Mouse (Mus musculus) liver, embryonic 15.5 days (tissue): Measurements from ENCODE around the gene Zfp831. TPM values are rescaled to one million over a fixed set of nuclear protein-coding genes. Genes with fewer than 3 reads are reported as not detected.

Experiments used
- ATAC-seq: fragments of 200-750 bp; cut with Nextera tagmentation; 2 replicates; pipeline ENCODE4 v1.8.0; 2017; ENCODE audit warnings: moderate number of reproducible peaks, mild to moderate bottlenecking, moderate library complexity; ENCODE audit not compliant: insufficient read depth
- H3K27ac ChIP-seq: fragments of 300-500 bp; sonication (generic); replicated peaks from 2 replicates; pipeline ENCODE4 v1.5.1; 2015; ENCODE audit warnings: mild to moderate bottlenecking, inconsistent platforms
- H3K27me3 ChIP-seq: fragments of 300-500 bp; sonication (generic); 2 replicates; pipeline ENCODE4 v1.6.1; 2015; ENCODE audit warnings: mild to moderate bottlenecking, inconsistent platforms
- H3K36me3 ChIP-seq: fragments of 300-500 bp; sonication (generic); replicated peaks from 2 replicates; pipeline ENCODE4 v1.6.1; 2015; ENCODE audit warnings: moderate library complexity, mild to moderate bottlenecking, inconsistent platforms
- H3K4me1 ChIP-seq: fragments of 300-500 bp; sonication (generic); replicated peaks from 2 replicates; pipeline ENCODE4 v1.6.1; 2015; ENCODE audit warnings: inconsistent platforms
- H3K4me2 ChIP-seq: fragments of 300-500 bp; sonication (generic); 2 replicates; pipeline ENCODE4 v1.6.1; 2015; ENCODE audit warnings: moderate library complexity, mild to moderate bottlenecking, inconsistent platforms
- H3K4me3 ChIP-seq: fragments of 300-500 bp; sonication (generic); replicated peaks from 2 replicates; pipeline ENCODE4 v1.5.1; 2015; ENCODE audit warnings: mild to moderate bottlenecking, inconsistent platforms
- H3K9ac ChIP-seq: fragments of 300-500 bp; sonication (generic); 2 replicates; pipeline ENCODE4 v1.6.1; 2015; ENCODE audit warnings: moderate library complexity, mild to moderate bottlenecking, inconsistent platforms
- H3K9me3 ChIP-seq: fragments of 300-500 bp; sonication (generic); replicated peaks from 2 replicates; pipeline ENCODE4 v1.6.1; 2016; ENCODE audit warnings: inconsistent platforms
- WGBS: fragments of 180-500 bp; shearing (Covaris S2); methylation state at CpG from one replicate; pipeline ENCODE4 v1.1.7; 2015; ENCODE audit warnings: mixed read lengths; ENCODE audit not compliant: insufficient replicate concordance; 5-methylcytosine and 5-hydroxymethylcytosine counted together
- polyA plus RNA-seq: library from polyadenylated mRNA; unstranded; fragments of >200 nt; fragmentation: Nextera tagmentation; extraction: Ambion mirVana; gene quantifications from 2 replicates; pipeline ENCODE4 v1.2.1, GENCODE M21; 2015

The Zfp831 gene
- polyA plus RNA-seq, result 0.01 and 0.02 TPM in 2 replicates

DNA sequence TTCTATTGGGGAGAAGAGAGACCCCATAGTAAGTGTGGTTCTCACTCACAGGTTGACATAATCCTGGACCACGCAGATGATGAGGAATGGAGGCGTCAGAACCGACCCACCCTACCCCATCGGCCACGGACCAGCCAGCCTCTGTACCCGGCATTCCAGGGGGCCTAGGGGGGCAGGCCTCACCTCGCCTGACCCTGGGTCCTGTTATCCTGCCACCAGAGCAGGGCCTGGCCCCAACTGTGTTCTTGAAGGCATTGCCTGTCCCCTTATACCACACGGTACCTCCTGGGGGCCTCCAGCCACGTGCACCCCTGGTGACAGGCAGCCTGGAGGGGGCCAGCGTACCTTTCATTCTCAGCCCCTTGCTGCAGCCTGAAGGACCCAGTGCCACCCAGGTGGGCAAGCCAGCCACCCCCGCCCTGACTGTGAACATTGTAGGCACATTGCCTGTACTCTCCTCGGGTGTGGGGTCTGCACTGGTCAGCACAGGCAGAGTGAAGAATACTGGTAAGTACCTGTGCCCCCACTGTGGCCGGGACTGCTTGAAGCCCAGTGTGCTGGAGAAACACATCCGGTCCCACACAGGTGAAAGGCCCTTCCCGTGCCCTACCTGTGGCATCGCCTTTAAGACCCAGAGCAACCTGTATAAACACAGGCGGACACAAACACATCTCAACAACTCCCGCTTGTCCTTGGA is at the start of gene Zfp831:
Gene Zfp831, plus strand, starts transcription at position 87 of the 697 bp plus-strand sequence.
- no peak within 1 kb of the TSS for H3K4me2 ChIP-seq
- H3K9me3 ChIP-seq, result no peaks in the 10 kb centered on the region
- H3K4me1 ChIP-seq, result no peaks in the 10 kb centered on the region
- 65% methylated on average over 18 of the region's 18 CpGs for WGBS
- no peak within 1 kb of the TSS for H3K9ac ChIP-seq
- no peaks in the 10 kb centered on the region for H3K36me3 ChIP-seq
- no peak for ATAC-seq
- H3K4me3 ChIP-seq, result no peak within 1 kb of the TSS
- no peak within 1 kb of the TSS for H3K27ac ChIP-seq
- no peaks in the 10 kb centered on the region for H3K27me3 ChIP-seq

- H3K4me2 ChIP-seq, result no peak overlapping the region
- ATAC-seq, result no peak
- H3K27me3 ChIP-seq, result no peaks in the 10 kb centered on the region
- no peaks in the 10 kb centered on the region; the same call in 1 of the 2 replicates for H3K4me1 ChIP-seq
- no peaks in the 10 kb centered on the region for H3K36me3 ChIP-seq
- no peak overlapping the region for H3K4me3 ChIP-seq
- H3K27ac ChIP-seq, result no peak overlapping the region
- no peaks in the 10 kb centered on the region for H3K9me3 ChIP-seq
- WGBS, result 66% methylated on average over 9 of the region's 9 CpGs
- no peak overlapping the region for H3K9ac ChIP-seq
Observed at GRCm38 (mm10) chr2:174594965-174595364, 48.4 kb upstream of the Zfp831 start.

- no peak overlapping the region for H3K27ac ChIP-seq
- no peaks in the 10 kb centered on the region for H3K27me3 ChIP-seq
- no peaks in the 10 kb centered on the region for H3K36me3 ChIP-seq
- no peak overlapping the region for H3K4me3 ChIP-seq
- no peaks in the 10 kb centered on the region; the same call in 1 of the 2 replicates for H3K4me1 ChIP-seq
- no peak overlapping the region for H3K4me2 ChIP-seq
- ATAC-seq, result no peak
- WGBS, result 54% methylated on average over 2 of the region's 2 CpGs
- no peaks in the 10 kb centered on the region for H3K9me3 ChIP-seq
- H3K9ac ChIP-seq, result no peak overlapping the region
Observed at GRCm38 (mm10) chr2:174595611-174596010, 47.7 kb upstream of the Zfp831 start.

GRCm38 (mm10) chr2:174596457-174596856 is 46.9 kb upstream of the Zfp831 start:
- no peaks in the 10 kb centered on the region for H3K36me3 ChIP-seq
- no peaks in the 10 kb centered on the region for H3K27me3 ChIP-seq
- no peaks in the 10 kb centered on the region; the same call in 1 of the 2 replicates for H3K4me1 ChIP-seq
- H3K4me3 ChIP-seq, result no peak overlapping the region
- ATAC-seq, result no peak
- no peaks in the 10 kb centered on the region for H3K9me3 ChIP-seq
- H3K9ac ChIP-seq, result no peak overlapping the region
- WGBS, result 81% methylated on average over 15 of the region's 15 CpGs
- no peak overlapping the region for H3K4me2 ChIP-seq
- H3K27ac ChIP-seq, result no peak overlapping the region

DNA sequence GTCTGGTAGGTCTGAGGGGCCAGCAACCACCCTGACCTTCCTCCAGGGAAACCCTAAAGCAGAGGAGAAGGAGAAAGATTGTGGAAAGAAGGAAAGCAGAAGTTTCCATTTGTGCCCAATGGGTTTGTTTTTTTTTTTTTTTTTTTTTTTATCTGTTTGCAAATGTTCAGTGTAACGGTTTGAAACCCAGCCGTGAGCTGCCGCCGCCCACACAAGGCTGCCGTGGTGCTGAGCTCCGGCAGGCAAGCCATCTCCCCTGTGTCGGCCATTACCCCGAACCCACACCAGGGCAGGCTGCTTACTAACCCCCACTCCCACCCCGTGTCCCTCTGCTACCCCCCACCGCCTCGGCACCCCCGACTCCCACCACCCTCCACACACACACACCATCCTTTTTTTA is 44.9 kb upstream of the Zfp831 start:
- no peak overlapping the region for H3K9ac ChIP-seq
- H3K9me3 ChIP-seq, result no peaks in the 10 kb centered on the region
- H3K4me3 ChIP-seq, result no peak overlapping the region
- no peak overlapping the region for H3K4me2 ChIP-seq
- no peak for ATAC-seq
- H3K27me3 ChIP-seq, result no peaks in the 10 kb centered on the region
- H3K36me3 ChIP-seq, result no peaks in the 10 kb centered on the region
- no peak overlapping the region for H3K27ac ChIP-seq
- WGBS, result 36% methylated on average over 12 of the region's 12 CpGs
- H3K4me1 ChIP-seq, result peaks cover 8% of the 10 kb centered on the region

GRCm38 (mm10) chr2:174599071-174599635 is 44.2 kb upstream of the Zfp831 start:
- Histone ChIP-seq H3K4me2 (no peak overlapping the region), H3K27me3 (no peaks in the 10 kb centered on the region), H3K9me3 (no peaks in the 10 kb centered on the region), H3K27ac (no peak overlapping the region), H3K4me1 (peaks cover 8% of the 10 kb centered on the region), H3K4me3 (no peak overlapping the region), H3K9ac (no peak overlapping the region), H3K36me3 (no peaks in the 10 kb centered on the region)
- ATAC-seq, result no peak
- WGBS, result 66% methylated on average over 9 of the region's 9 CpGs

DNA sequence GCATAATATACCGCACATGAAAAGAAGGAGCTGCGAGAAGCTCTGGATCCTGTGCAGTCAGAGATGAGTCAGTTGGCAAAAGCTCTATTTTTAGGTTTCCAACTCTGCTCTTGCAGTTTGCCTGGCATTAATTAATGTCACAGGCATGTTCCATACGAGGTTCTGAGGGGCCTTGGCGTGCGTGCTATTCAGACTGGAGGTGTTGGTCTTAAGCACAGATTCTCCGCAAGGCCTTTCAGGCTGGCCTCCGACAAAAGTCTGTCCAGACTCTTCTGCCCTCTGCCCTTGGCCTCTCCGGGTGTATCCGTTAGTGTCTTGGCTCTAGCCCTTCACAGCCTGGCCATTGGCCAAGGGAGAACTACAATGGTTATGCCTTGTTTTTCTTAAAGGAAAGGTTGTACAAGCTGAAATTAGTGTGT is 43.5 kb upstream of the Zfp831 start:
- Histone ChIP-seq H3K9me3 (no peaks in the 10 kb centered on the region), H3K4me3 (no peak overlapping the region), H3K4me2 (no peak overlapping the region), H3K4me1 (peaks cover 8% of the 10 kb centered on the region), H3K36me3 (no peaks in the 10 kb centered on the region), H3K27ac (no peak overlapping the region), H3K27me3 (no peaks in the 10 kb centered on the region), H3K9ac (no peak overlapping the region)
- no peak; the same call in 1 of the 2 replicates for ATAC-seq
- WGBS, result 75% methylated on average over 9 of the region's 9 CpGs

DNA sequence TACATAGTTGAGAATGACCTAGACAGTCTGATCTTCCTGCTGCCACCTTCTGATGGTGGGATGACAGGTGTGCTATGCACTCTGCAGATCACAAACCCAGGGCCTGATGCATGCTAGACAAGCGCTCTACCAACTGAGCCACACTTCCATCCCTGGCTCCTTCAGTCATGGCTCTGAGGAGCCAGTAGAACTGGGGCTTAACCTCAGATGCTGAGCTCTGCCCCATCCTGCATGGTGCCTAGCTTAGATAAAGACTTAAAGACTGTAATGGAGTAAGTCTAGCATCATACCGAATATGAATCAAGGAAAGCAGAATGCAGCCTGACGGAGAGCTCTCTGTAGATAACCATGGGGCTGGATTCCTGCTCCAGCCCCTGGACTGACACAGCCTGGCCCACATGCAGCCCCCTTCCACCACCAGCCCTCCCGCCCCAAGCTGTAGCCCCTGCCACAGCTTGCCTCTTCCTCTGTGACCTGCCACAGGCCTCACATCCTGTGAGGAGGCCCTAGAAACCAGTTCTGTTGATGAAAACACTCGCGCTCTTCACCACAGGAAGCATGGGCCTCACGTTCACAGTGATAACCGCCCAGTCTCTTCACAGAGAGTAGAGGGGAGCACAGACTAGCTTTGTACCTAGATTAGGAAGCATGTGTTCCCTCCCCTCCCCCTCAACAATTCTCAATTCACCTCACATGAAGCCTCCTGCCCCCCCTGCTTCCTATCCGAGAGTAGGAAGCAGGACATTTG is 41.2 kb upstream of the Zfp831 start:
- H3K4me1 ChIP-seq, result peaks cover 8% of the 10 kb centered on the region
- no peaks in the 10 kb centered on the region for H3K36me3 ChIP-seq
- H3K4me3 ChIP-seq, result no peak overlapping the region
- H3K27me3 ChIP-seq, result no peaks in the 10 kb centered on the region
- ATAC-seq, result peak; percentile 76
- H3K9ac ChIP-seq, result no peak overlapping the region
- no peaks in the 10 kb centered on the region for H3K9me3 ChIP-seq
- no peak overlapping the region for H3K4me2 ChIP-seq
- H3K27ac ChIP-seq, result 0 out of 2 replicates have a peak overlapping the region, but pooled peaks have one; percentile 19
- WGBS, result 15% methylated on average over 9 of the region's 9 CpGs

DNA sequence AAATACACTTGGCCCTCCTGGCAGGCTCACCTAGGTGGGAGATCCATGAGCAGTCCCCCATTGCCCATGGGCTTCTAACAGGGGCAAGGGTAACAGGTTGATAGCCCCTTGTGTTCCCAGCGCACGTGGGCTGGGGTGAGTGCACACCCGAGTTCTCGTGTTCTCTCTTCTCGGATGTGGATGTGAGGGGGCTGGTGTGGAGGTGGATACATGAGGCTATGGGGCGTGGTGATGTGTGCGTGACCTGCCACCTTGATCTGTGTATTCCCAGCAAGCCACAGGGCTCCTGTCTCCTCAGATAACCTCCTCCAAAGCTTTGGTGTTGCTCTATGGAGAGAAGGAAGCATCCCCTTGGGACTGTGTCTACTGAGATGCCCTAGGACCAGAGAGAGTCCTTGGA is 40.0 kb upstream of the Zfp831 start:
- Histone ChIP-seq H3K4me1 (peaks cover 8% of the 10 kb centered on the region), H3K9ac (no peak overlapping the region), H3K27ac (no peak overlapping the region), H3K9me3 (no peaks in the 10 kb centered on the region), H3K4me3 (no peak overlapping the region), H3K36me3 (no peaks in the 10 kb centered on the region), H3K4me2 (no peak overlapping the region), H3K27me3 (no peaks in the 10 kb centered on the region)
- 66% methylated on average over 7 of the region's 7 CpGs for WGBS
- no peak for ATAC-seq

DNA sequence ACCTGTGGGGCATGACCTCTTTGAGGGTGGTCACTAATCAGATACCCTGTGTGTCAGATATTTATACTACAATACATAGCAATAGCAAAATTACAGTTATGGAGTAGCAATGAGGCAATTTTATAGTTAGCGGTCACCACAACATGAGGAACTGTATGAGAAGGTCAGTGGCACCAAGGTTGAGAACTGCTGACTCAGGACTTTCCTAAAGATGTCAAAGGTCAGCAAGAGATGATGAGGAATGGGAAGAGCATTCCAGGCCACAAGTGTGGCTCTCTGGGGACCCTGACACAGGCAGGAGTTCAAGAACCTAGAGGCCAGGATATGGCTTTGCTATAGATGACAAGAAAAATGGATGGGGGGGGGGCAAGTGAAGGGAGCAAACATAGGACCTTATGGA is 38.3 kb upstream of the Zfp831 start:
- WGBS, result 75% methylated on average over 1 of the region's 1 CpGs

DNA sequence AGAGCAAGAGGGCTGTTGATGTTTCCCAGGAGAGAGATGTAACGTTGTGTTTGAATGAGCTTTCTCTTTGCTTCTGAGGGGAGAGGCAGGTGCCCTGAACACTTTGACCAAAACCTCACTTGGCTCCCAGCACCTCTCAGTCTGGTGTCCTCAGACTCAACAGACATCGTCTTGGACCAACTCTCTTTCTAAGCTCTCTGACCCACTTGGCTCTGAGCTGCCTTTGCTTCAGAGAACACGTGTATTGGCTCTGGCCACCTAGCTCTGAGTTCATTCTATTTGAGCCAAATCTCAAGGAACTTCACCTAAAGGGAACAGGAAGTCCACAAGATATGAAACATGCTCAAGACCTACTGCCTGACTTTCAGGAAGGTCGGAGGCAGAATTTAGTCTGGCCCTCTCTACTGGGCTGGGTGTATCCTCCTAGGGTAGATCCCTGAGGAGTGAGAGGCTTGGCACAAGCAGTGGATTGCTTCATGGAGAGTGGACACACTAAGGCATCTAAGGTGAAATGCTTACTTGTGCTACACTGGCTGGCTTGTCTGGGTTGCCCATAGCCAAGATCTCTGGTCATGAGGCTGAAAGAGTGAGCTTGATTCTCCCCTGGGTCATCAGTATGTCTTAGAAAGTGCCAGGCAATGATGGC is 37.8 kb upstream of the Zfp831 start:
- H3K36me3 ChIP-seq, result no peaks in the 10 kb centered on the region
- H3K27me3 ChIP-seq, result no peaks in the 10 kb centered on the region
- H3K4me3 ChIP-seq, result no peak overlapping the region
- H3K27ac ChIP-seq, result no peak overlapping the region
- WGBS, result 49% methylated on average over 4 of the region's 4 CpGs
- H3K4me2 ChIP-seq, result no peak overlapping the region
- ATAC-seq, result no peak
- H3K4me1 ChIP-seq, result peaks cover 8% of the 10 kb centered on the region
- no peak overlapping the region for H3K9ac ChIP-seq
- no peaks in the 10 kb centered on the region for H3K9me3 ChIP-seq

More for the DNA sequence above, 38.3 kb upstream of the Zfp831 start:
- Histone ChIP-seq H3K27me3 (no peaks in the 10 kb centered on the region), H3K4me3 (no peak overlapping the region), H3K4me2 (no peak overlapping the region), H3K9ac (no peak overlapping the region), H3K36me3 (no peaks in the 10 kb centered on the region), H3K4me1 (peaks cover 8% of the 10 kb centered on the region), H3K27ac (no peak overlapping the region), H3K9me3 (no peaks in the 10 kb centered on the region)
- no peak for ATAC-seq
